Mouse (Mus musculus) adrenal gland, postnatal 36 days (tissue): Measurements from ENCODE around the gene Rab39. TPM values are rescaled to one million over a fixed set of nuclear protein-coding genes. Genes with fewer than 3 reads are reported as not detected.

Experiments used
- total RNA-seq, 2 experiments: library from RNA; stranded (reverse); gene quantifications; 2 replicates each; pipeline ENCODE4 v1.2.3; 2021

Rab39 gene
- total RNA-seq, 2 experiments from 2014 or later = 0.43 to 0.59 TPM

Other genes with a start within 250 kb of the Rab39 start
- 10 to 100 TPM; 15.9 to 16.9 TPM for gene Atm, start 169.5 kb downstream of the Rab39 start, total RNA-seq
- gene Npat, start 169.2 kb downstream of the Rab39 start, total RNA-seq = 10 to 100 TPM; 11.5 to 11.7 TPM
- 100 to 1,000 TPM; 132 to 160 TPM for gene Acat1, start 95.8 kb downstream of the Rab39 start, total RNA-seq
- gene Cul5, start 36.2 kb downstream of the Rab39 start, total RNA-seq = 10 to 100 TPM; 36.4 to 38.7 TPM
- under 1 TPM; 0.36 to 0.92 TPM for gene Slc35f2, start 65.3 kb upstream of the Rab39 start, total RNA-seq
- not detected for gene Sln, start 143.9 kb upstream of the Rab39 start, total RNA-seq